Mouse (Mus musculus): ENCODE results near the gene Pax3. TPM values are rescaled to one million over a fixed set of nuclear protein-coding genes. Genes with fewer than 3 reads are reported as not detected.

The Pax3 gene
- polyA plus RNA-seq, 1 experiment from 2014 or later = 0.19 TPM

GRCm38 (mm10) chr1:78191331-78191730 lies 5.6 kb downstream of the Pax3 start:
- ATAC-seq (no peak), DNase-seq (ENCODE audit: low read depth, low spot score) (no peak)
- no peak for TF ChIP-seq CTCF (IDR thresholded peaks at IDR 0.05)
- CTCF ChIA-PET = interaction anchor here (1.2 to 1.4 kb wide), 2 partner anchors 19 to 24 kb away, joined by 3 to 4 read pairs; no protein-coding TSS in a partner anchor
- in situ Hi-C loops (cut with MboI; ENCODE audit: low pct_unique_long_range_greater_than_20kb) = no loop called here
- peaks cover 40% of the 10 kb centered on the region for H3K27me3 ChIP-seq
- POLR2A ChIA-PET = no interaction called here

- H3K27me3 ChIP-seq = peaks cover 44% of the 10 kb centered on the region
- DNase-seq (ENCODE audit: low read depth, low spot score) = no peak
- TF ChIP-seq CTCF (IDR thresholded peaks at IDR 0.05) = no peak
- no peak for ATAC-seq
- in situ Hi-C loops (cut with MboI; ENCODE audit: low pct_unique_long_range_greater_than_20kb) = no loop called here
- ChIA-PET POLR2A (no interaction called here), CTCF (interaction anchor here (1.2 to 1.4 kb wide), 2 partner anchors 20 to 25 kb away, joined by 3 to 4 read pairs; no protein-coding TSS in a partner anchor)
These were observed 6.4 kb downstream of the Pax3 start for GRCm38 (mm10) chr1:78190386-78191111.

- no peak for TF ChIP-seq CTCF (IDR thresholded peaks at IDR 0.05)
- in situ Hi-C loops (cut with MboI; ENCODE audit: low pct_unique_long_range_greater_than_20kb) = no loop called here
- DNase-seq (ENCODE audit: low read depth, low spot score) (no peak), ATAC-seq (no peak)
- ChIA-PET CTCF (interaction anchor here (1.4 kb wide), 1 partner anchor 21 kb away, joined by 4 read pairs; no protein-coding TSS in a partner anchor), POLR2A (no interaction called here)
- H3K27me3 ChIP-seq = peaks cover 38% of the 10 kb centered on the region
These were observed 7.2 kb downstream of the Pax3 start for GRCm38 (mm10) chr1:78189501-78190345.

GRCm38 (mm10) chr1:78189016-78189415 lies 7.9 kb downstream of the Pax3 start:
- ChIA-PET POLR2A (no interaction called here), CTCF (no interaction called here)
- in situ Hi-C loops (cut with MboI; ENCODE audit: low pct_unique_long_range_greater_than_20kb) = no loop called here
- H3K27me3 ChIP-seq = peaks cover 45% of the 10 kb centered on the region
- DNase-seq (ENCODE audit: low read depth, low spot score) (no peak), ATAC-seq (no peak)
- TF ChIP-seq CTCF (IDR thresholded peaks at IDR 0.05) = no peak

- in situ Hi-C loops (cut with MboI; ENCODE audit: low pct_unique_long_range_greater_than_20kb) = no loop called here
- DNase-seq (ENCODE audit: low read depth, low spot score) = no peak
- ChIA-PET POLR2A (interaction anchor here (0.7 kb wide), 1 partner anchor 87 kb away, joined by 3 read pairs; no protein-coding TSS in a partner anchor), CTCF (interaction anchor here (2.1 kb wide), 1 partner anchor 14 kb away, joined by 5 read pairs; no protein-coding TSS in a partner anchor)
- peaks cover 44% of the 10 kb centered on the region for H3K27me3 ChIP-seq
- TF ChIP-seq CTCF (IDR thresholded peaks at IDR 0.05) = no peak
- ATAC-seq = no peak
These were observed 8.6 kb downstream of the Pax3 start for GRCm38 (mm10) chr1:78188299-78188698.

- POLR2A ChIA-PET = no interaction called here
- in situ Hi-C loops (cut with MboI; ENCODE audit: low pct_unique_long_range_greater_than_20kb) = no loop called here
- CTCF ChIA-PET = interaction anchor here (2.1 kb wide), 1 partner anchor 15 kb away, joined by 5 read pairs; no protein-coding TSS in a partner anchor
- DNase-seq (ENCODE audit: low read depth, low spot score) (no peak), ATAC-seq (no peak)
- TF ChIP-seq CTCF (IDR thresholded peaks at IDR 0.05) = no peak
- peaks cover 48% of the 10 kb centered on the region for H3K27me3 ChIP-seq
These were observed 9.2 kb downstream of the Pax3 start for GRCm38 (mm10) chr1:78187788-78188173.

GRCm38 (mm10) chr1:78187122-78187787 lies 9.7 kb downstream of the Pax3 start:
- DNase-seq (ENCODE audit: low read depth, low spot score) (no peak), ATAC-seq (no peak)
- in situ Hi-C loops (cut with MboI; ENCODE audit: low pct_unique_long_range_greater_than_20kb) = no loop called here
- POLR2A ChIA-PET = no interaction called here
- H3K27me3 ChIP-seq = peaks cover 44% of the 10 kb centered on the region
- no peak for TF ChIP-seq CTCF (IDR thresholded peaks at IDR 0.05)
- CTCF ChIA-PET = interaction anchor here (2.1 kb wide), 1 partner anchor 16 kb away, joined by 5 read pairs; no protein-coding TSS in a partner anchor

- peaks cover 42% of the 10 kb centered on the region for H3K27me3 ChIP-seq
- in situ Hi-C loops (cut with MboI; ENCODE audit: low pct_unique_long_range_greater_than_20kb) = no loop called here
- no peak for TF ChIP-seq CTCF (IDR thresholded peaks at IDR 0.05)
- CTCF ChIA-PET = no interaction called here
- ATAC-seq = no peak
- DNase-seq (ENCODE audit: low read depth, low spot score) = no peak
- POLR2A ChIA-PET = no interaction called here
These were observed 14.0 kb downstream of the Pax3 start for GRCm38 (mm10) chr1:78182954-78183353.

GRCm38 (mm10) chr1:78181882-78182281 lies 15.1 kb downstream of the Pax3 start:
- ChIA-PET CTCF (interaction anchor here (0.9 kb wide), 1 partner anchor 13 kb away, joined by 3 read pairs; no protein-coding TSS in a partner anchor), POLR2A (no interaction called here)
- in situ Hi-C loops (cut with MboI; ENCODE audit: low pct_unique_long_range_greater_than_20kb) = no loop called here
- no peak for DNase-seq (ENCODE audit: low read depth, low spot score)
- no peak for TF ChIP-seq CTCF (IDR thresholded peaks at IDR 0.05)
- ATAC-seq = no peak
- H3K27me3 ChIP-seq = peaks cover 35% of the 10 kb centered on the region

- no peak for DNase-seq (ENCODE audit: low read depth, low spot score)
- in situ Hi-C loops (cut with MboI; ENCODE audit: low pct_unique_long_range_greater_than_20kb) = no loop called here
- TF ChIP-seq CTCF (IDR thresholded peaks at IDR 0.05) = no peak
- CTCF ChIA-PET = no interaction called here
- H3K27me3 ChIP-seq = peaks cover 62% of the 10 kb centered on the region
- ATAC-seq = no peak
- POLR2A ChIA-PET = no interaction called here
These were observed 24.6 kb downstream of the Pax3 start for GRCm38 (mm10) chr1:78172334-78172733.
